Mouse (Mus musculus) cortical plate, adult 2 months (tissue): ENCODE data around the gene Fbxo3.

ENCODE experiments used
- CTCF ChIP-seq: fragments of 200-500 bp; IDR thresholded peaks from 2 replicates; pipeline ENCODE4 v1.5.1; 2011; ENCODE audit warnings: mild to moderate bottlenecking, control low read depth, low read length; ENCODE audit not compliant: insufficient read depth; ENCODE audit errors: extremely low read depth
- POLR2A ChIP-seq: fragments of 200-500 bp; IDR thresholded peaks from 2 replicates; pipeline ENCODE4 v1.6.1; 2011; ENCODE audit warnings: mild to moderate bottlenecking, low read length, control low read depth; ENCODE audit not compliant: insufficient read depth; ENCODE audit errors: extremely low read depth

- TF ChIP-seq CTCF, result no peak
- no peak for TF ChIP-seq POLR2A
Observed at GRCm38 (mm10) chr2:104060996-104061395, 33.5 kb downstream of the Fbxo3 start.
